Mouse (Mus musculus) intestine, postnatal 0 days (tissue): ENCODE data around the gene Snx33. TPM values are rescaled to one million over a fixed set of nuclear protein-coding genes. Genes with fewer than 3 reads are reported as not detected.

Experiments used
- ATAC-seq: fragments of 200-750 bp; cut with Nextera tagmentation; 2 replicates; pipeline ENCODE4 v1.8.0; 2017; ENCODE audit warnings: mild to moderate bottlenecking, moderate TSS enrichment, moderate library complexity
- H3K27ac ChIP-seq: fragments of 300-500 bp; sonication (generic); 2 replicates; pipeline ENCODE4 v1.5.1; 2014; ENCODE audit warnings: mild to moderate bottlenecking, low read depth, low read length, moderate library complexity
- H3K27me3 ChIP-seq: fragments of 300-500 bp; sonication (generic); replicated peaks from 2 replicates; pipeline ENCODE4 v1.6.1; 2014; ENCODE audit warnings: low read length, mixed read lengths; ENCODE audit not compliant: control insufficient read depth, insufficient read depth
- H3K36me3 ChIP-seq: fragments of 300-500 bp; sonication (generic); 2 replicates; pipeline ENCODE4 v1.6.1; 2014; ENCODE audit warnings: mild to moderate bottlenecking, moderate library complexity; ENCODE audit not compliant: control insufficient read depth, insufficient read depth
- H3K4me1 ChIP-seq: fragments of 300-500 bp; sonication (generic); replicated peaks from 2 replicates; pipeline ENCODE4 v1.6.1; 2014; ENCODE audit warnings: antibody characterized with exemption, low read length, mixed read lengths; ENCODE audit not compliant: control insufficient read depth, insufficient read depth
- H3K4me2 ChIP-seq: fragments of 300-500 bp; sonication (generic); replicated peaks from 2 replicates; pipeline ENCODE4 v1.6.1; 2014; ENCODE audit warnings: low read depth, mild to moderate bottlenecking, moderate library complexity
- H3K4me3 ChIP-seq: fragments of 300-500 bp; sonication (generic); 2 replicates; pipeline ENCODE4 v1.5.1; 2014; ENCODE audit warnings: low read depth, low read length
- H3K9ac ChIP-seq: fragments of 300-500 bp; sonication (generic); 2 replicates; pipeline ENCODE4 v1.6.1; 2014; ENCODE audit warnings: mild to moderate bottlenecking, low read depth, low read length
- H3K9me3 ChIP-seq: fragments of 300-500 bp; sonication (generic); 2 replicates; pipeline ENCODE4 v1.6.1; 2016; ENCODE audit warnings: mixed run types; ENCODE audit not compliant: control insufficient read depth
- CTCF ChIP-seq: sonication (generic); IDR thresholded peaks from 2 replicates; pipeline ENCODE4 v1.5.1; 2016; ENCODE audit warnings: low read depth, mild to moderate bottlenecking, control low read depth, antibody characterized with exemption, moderate library complexity
- WGBS: fragments of 180-500 bp; shearing (Covaris S2); extraction: QIAGEN DNeasy Blood & Tissue Kit; methylation state at CpG from one replicate; pipeline ENCODE4 v1.1.7; 2014; 5-methylcytosine and 5-hydroxymethylcytosine counted together
- polyA plus RNA-seq: library from polyadenylated mRNA; unstranded; fragments of >200 nt; fragmentation: Nextera tagmentation; extraction: Ambion mirVana; gene quantifications from 2 replicates; pipeline ENCODE4 v1.2.1, GENCODE M21; 2015

Snx33 gene
- polyA plus RNA-seq = 2.0 and 2.5 TPM in 2 replicates

- Histone ChIP-seq H3K36me3 (peaks cover 5% of the 10 kb centered on the region; the same call in 1 of the 2 replicates), H3K4me2 (peak within 1 kb of the TSS; percentile 81), H3K4me3 (peak within 1 kb of the TSS; percentile 59), H3K9ac (peak within 1 kb of the TSS; percentile 45), H3K27ac (peak within 1 kb of the TSS; percentile 79), H3K4me1 (0 out of 2 replicates have a peak, but pooled peaks cover 4% of the 10 kb centered on the region), H3K27me3 (peaks cover 15% of the 10 kb centered on the region), H3K9me3 (no peaks in the 10 kb centered on the region)
- peak; percentile 83 for TF ChIP-seq CTCF
- WGBS = under 1% methylated on average over 49 of the region's 50 CpGs
- ATAC-seq = peak; percentile 77
Measured at GRCm38 (mm10) chr9:56928041-56928811, at the start of gene Snx33. Gene Snx33 (minus strand): TSS chr9:56928371.

DNA sequence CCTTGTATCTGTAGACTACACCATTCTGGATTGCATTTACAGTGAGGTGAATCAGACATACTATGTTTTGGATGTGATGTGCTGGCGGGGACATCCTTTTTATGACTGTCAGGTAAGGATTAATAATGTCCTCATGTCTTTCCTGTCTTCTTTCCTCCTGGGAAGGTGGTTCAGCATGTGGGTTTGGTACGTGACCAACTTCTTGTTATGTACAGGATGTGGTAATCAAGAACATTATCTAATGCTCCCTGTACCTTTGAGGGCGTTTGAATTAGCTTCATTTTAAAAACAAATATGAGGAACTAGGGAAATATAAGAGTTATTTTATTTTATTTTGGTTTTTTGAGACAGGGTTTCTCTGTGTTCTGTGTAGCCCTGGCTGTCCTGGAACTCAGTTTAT is 47.0 kb upstream of the Snx33 start:
- H3K4me1 ChIP-seq = no peaks in the 10 kb centered on the region
- 81% methylated on average over 3 of the region's 3 CpGs for WGBS

GRCm38 (mm10) chr9:56973960-56974524 is 45.9 kb upstream of the Snx33 start:
- no peak overlapping the region for H3K4me2 ChIP-seq
- H3K27me3 ChIP-seq = no peaks in the 10 kb centered on the region
- TF ChIP-seq CTCF = no peak
- H3K27ac ChIP-seq = no peak overlapping the region
- H3K9ac ChIP-seq = no peak overlapping the region
- ATAC-seq = no peak
- no peaks in the 10 kb centered on the region for H3K4me1 ChIP-seq
- WGBS = 88% methylated on average over 7 of the region's 8 CpGs
- H3K36me3 ChIP-seq = no peaks in the 10 kb centered on the region; the same call in 1 of the 2 replicates
- H3K4me3 ChIP-seq = no peak overlapping the region
- H3K9me3 ChIP-seq = no peaks in the 10 kb centered on the region

More for the DNA sequence above, 47.0 kb upstream of the Snx33 start:
- Histone ChIP-seq H3K9me3 (no peaks in the 10 kb centered on the region), H3K4me3 (no peak overlapping the region), H3K9ac (no peak overlapping the region), H3K27me3 (no peaks in the 10 kb centered on the region), H3K4me2 (no peak overlapping the region), H3K27ac (no peak overlapping the region), H3K36me3 (peaks cover 3% of the 10 kb centered on the region; the same call in 1 of the 2 replicates)
- no peak for ATAC-seq
- TF ChIP-seq CTCF = no peak

GRCm38 (mm10) chr9:56970158-56970557 is 42.0 kb upstream of the Snx33 start:
- 85% methylated on average over 2 of the region's 2 CpGs for WGBS
- ATAC-seq = no peak
- no peak overlapping the region for H3K4me3 ChIP-seq
- no peak overlapping the region for H3K9ac ChIP-seq
- no peaks in the 10 kb centered on the region for H3K9me3 ChIP-seq
- H3K36me3 ChIP-seq = no peaks in the 10 kb centered on the region; the same call in 1 of the 2 replicates
- TF ChIP-seq CTCF = no peak
- no peaks in the 10 kb centered on the region for H3K4me1 ChIP-seq
- H3K27me3 ChIP-seq = no peaks in the 10 kb centered on the region
- H3K4me2 ChIP-seq = no peak overlapping the region
- no peak overlapping the region for H3K27ac ChIP-seq

- TF ChIP-seq CTCF = 0 out of 2 replicates have a peak, but pooled peaks have one; percentile 17
Measured at GRCm38 (mm10) chr9:56961591-56961990, 33.4 kb upstream of the Snx33 start.

DNA sequence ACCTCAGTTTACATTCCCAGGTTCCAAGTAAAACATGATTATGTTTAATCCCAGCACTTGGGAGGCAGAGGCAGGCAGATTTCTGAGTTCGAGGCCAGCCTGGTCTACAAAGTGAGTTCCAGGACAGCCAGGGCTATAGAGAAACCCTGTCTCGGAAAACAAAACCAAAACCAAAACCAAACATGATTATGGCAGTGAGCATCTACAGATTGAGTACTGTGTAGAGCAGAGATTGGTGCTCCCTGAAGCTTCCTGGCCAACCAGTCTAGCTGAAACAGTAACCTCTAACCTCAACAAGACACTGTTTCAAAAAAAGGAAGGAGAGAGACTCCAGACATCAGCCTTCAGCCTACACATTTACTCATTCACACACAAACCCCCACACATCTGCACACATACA is 30.5 kb upstream of the Snx33 start:
- Histone ChIP-seq H3K4me2 (no peak overlapping the region), H3K9ac (no peak overlapping the region), H3K27ac (no peak overlapping the region), H3K4me1 (no peaks in the 10 kb centered on the region), H3K36me3 (no peaks in the 10 kb centered on the region), H3K9me3 (peaks cover 7% of the 10 kb centered on the region; the same call in 1 of the 2 replicates), H3K4me3 (no peak overlapping the region), H3K27me3 (no peaks in the 10 kb centered on the region)
- 92% methylated on average over 2 of the region's 2 CpGs for WGBS
- no peak for TF ChIP-seq CTCF
- ATAC-seq = no peak

More at GRCm38 (mm10) chr9:56961591-56961990, 33.4 kb upstream of the Snx33 start:
- H3K9ac ChIP-seq = no peak overlapping the region
- 98% methylated on average over 3 of the region's 3 CpGs for WGBS
- no peak for ATAC-seq
- H3K36me3 ChIP-seq = no peaks in the 10 kb centered on the region
- H3K4me3 ChIP-seq = no peak overlapping the region
- no peaks in the 10 kb centered on the region for H3K4me1 ChIP-seq
- no peaks in the 10 kb centered on the region for H3K27me3 ChIP-seq
- no peak overlapping the region for H3K4me2 ChIP-seq
- peaks cover 7% of the 10 kb centered on the region; the same call in 1 of the 2 replicates for H3K9me3 ChIP-seq
- H3K27ac ChIP-seq = no peak overlapping the region
